Mouse (Mus musculus): ENCODE results near the gene Msh4. TPM values are rescaled to one million over a fixed set of nuclear protein-coding genes. Genes with fewer than 3 reads are reported as not detected.

Msh4 gene
- total and polyA plus RNA-seq, 3 experiments = 0.45 to 0.49 TPM; not detected in 1

GRCm38 (mm10) chr3:153825197-153825596, 80.7 kb downstream of the Msh4 start:
- DNase-seq (ENCODE audit: low spot score) = no peak
- H3K27me3 ChIP-seq (ENCODE audit: insufficient read depth, low read length) = no peaks in the 10 kb centered on the region
- H3K9me3 ChIP-seq (replicated peaks) = no peaks in the 10 kb centered on the region
- peaks cover 28% of the 10 kb centered on the region for H3K4me1 ChIP-seq (ENCODE audit: insufficient read depth, low read depth, low read length)
- no peaks in the 10 kb centered on the region for H3K36me3 ChIP-seq (replicated peaks)
- TF ChIP-seq GATA2 (IDR thresholded peaks at IDR 0.05; ENCODE audit: borderline replicate concordance, low read depth, low read length) (no peak), POLR2AphosphoS5 (IDR thresholded peaks at IDR 0.05; ENCODE audit: insufficient replicate concordance, low read depth, low read length) (no peak), GATA1 (IDR thresholded peaks at IDR 0.05; ENCODE audit: borderline replicate concordance, low read length) (no peak), TAL1 (conservative IDR thresholded peaks at IDR 0.05; ENCODE audit: low read depth, low read length) (no peak), CTCF (IDR thresholded peaks at IDR 0.05; ENCODE audit: low read depth, low read length) (no peak)
- no peak for ATAC-seq (ENCODE audit: extremely low read depth, insufficient number of reproducible peaks, low FRiP score, poor library complexity, severe bottlenecking)
- no peak overlapping the region for H3K4me3 ChIP-seq (ENCODE audit: low read depth, low read length)

GRCm38 (mm10) chr3:153823671-153824515, 82.0 kb downstream of the Msh4 start:
- Histone ChIP-seq H3K4me1 (ENCODE audit: insufficient read depth, low read depth, low read length) (peaks cover 35% of the 10 kb centered on the region), H3K36me3 (replicated peaks) (no peaks in the 10 kb centered on the region), H3K27me3 (ENCODE audit: insufficient read depth, low read length) (no peaks in the 10 kb centered on the region), H3K9me3 (replicated peaks) (no peaks in the 10 kb centered on the region), H3K4me3 (ENCODE audit: low read depth, low read length) (no peak overlapping the region)
- no peak for DNase-seq (ENCODE audit: low spot score)
- ATAC-seq (ENCODE audit: extremely low read depth, insufficient number of reproducible peaks, low FRiP score, poor library complexity, severe bottlenecking) = no peak
- no peak for TF ChIP-seq CTCF (IDR thresholded peaks at IDR 0.05; ENCODE audit: low read depth, low read length)
- no peak for TF ChIP-seq TAL1 (conservative IDR thresholded peaks at IDR 0.05; ENCODE audit: low read depth, low read length)
- no peak for TF ChIP-seq GATA1 (IDR thresholded peaks at IDR 0.05; ENCODE audit: borderline replicate concordance, low read length)
- TF ChIP-seq POLR2AphosphoS5 (IDR thresholded peaks at IDR 0.05; ENCODE audit: insufficient replicate concordance, low read depth, low read length) = no peak
- no peak for TF ChIP-seq GATA2 (IDR thresholded peaks at IDR 0.05; ENCODE audit: borderline replicate concordance, low read depth, low read length)

GRCm38 (mm10) chr3:153819438-153819837, 86.5 kb downstream of the Msh4 start:
- no peak for ATAC-seq (ENCODE audit: extremely low read depth, insufficient number of reproducible peaks, low FRiP score, poor library complexity, severe bottlenecking)
- H3K4me3 ChIP-seq (ENCODE audit: low read depth, low read length) = no peak overlapping the region

GRCm38 (mm10) chr3:153818723-153819122, 87.2 kb downstream of the Msh4 start:
- H3K27me3 ChIP-seq (ENCODE audit: insufficient read depth, low read length) = no peaks in the 10 kb centered on the region
- DNase-seq (ENCODE audit: low spot score) = peak; percentile 33
- no peaks in the 10 kb centered on the region for H3K36me3 ChIP-seq (replicated peaks)
- peaks cover 38% of the 10 kb centered on the region for H3K4me1 ChIP-seq (ENCODE audit: insufficient read depth, low read depth, low read length)
- no peak overlapping the region for H3K4me3 ChIP-seq (ENCODE audit: low read depth, low read length)
- TF ChIP-seq POLR2AphosphoS5 (IDR thresholded peaks at IDR 0.05; ENCODE audit: insufficient replicate concordance, low read depth, low read length) = no peak
- TF ChIP-seq GATA2 (IDR thresholded peaks at IDR 0.05; ENCODE audit: borderline replicate concordance, low read depth, low read length) = no peak
- TF ChIP-seq TAL1 (conservative IDR thresholded peaks at IDR 0.05; ENCODE audit: low read depth, low read length) = no peak
- TF ChIP-seq GATA1 (IDR thresholded peaks at IDR 0.05; ENCODE audit: borderline replicate concordance, low read length) = no peak
- TF ChIP-seq CTCF (IDR thresholded peaks at IDR 0.05; ENCODE audit: low read depth, low read length) = no peak
- peak; percentile 34; the same call in 1 of the 2 replicates for ATAC-seq (ENCODE audit: extremely low read depth, insufficient number of reproducible peaks, low FRiP score, poor library complexity, severe bottlenecking)
- H3K9me3 ChIP-seq (replicated peaks) = no peaks in the 10 kb centered on the region

More at GRCm38 (mm10) chr3:153819438-153819837, 86.5 kb downstream of the Msh4 start:
- Histone ChIP-seq H3K27me3 (ENCODE audit: insufficient read depth, low read length) (no peaks in the 10 kb centered on the region), H3K9me3 (replicated peaks) (no peaks in the 10 kb centered on the region), H3K36me3 (replicated peaks) (no peaks in the 10 kb centered on the region), H3K4me1 (ENCODE audit: insufficient read depth, low read depth, low read length) (peaks cover 40% of the 10 kb centered on the region)
- no peak for TF ChIP-seq POLR2AphosphoS5 (IDR thresholded peaks at IDR 0.05; ENCODE audit: insufficient replicate concordance, low read depth, low read length)
- no peak for TF ChIP-seq GATA1 (IDR thresholded peaks at IDR 0.05; ENCODE audit: borderline replicate concordance, low read length)
- TF ChIP-seq GATA2 (IDR thresholded peaks at IDR 0.05; ENCODE audit: borderline replicate concordance, low read depth, low read length) = no peak
- TF ChIP-seq CTCF (IDR thresholded peaks at IDR 0.05; ENCODE audit: low read depth, low read length) = no peak
- no peak for TF ChIP-seq TAL1 (conservative IDR thresholded peaks at IDR 0.05; ENCODE audit: low read depth, low read length)
- DNase-seq (ENCODE audit: low spot score) = no peak

GRCm38 (mm10) chr3:153817376-153817890, 88.5 kb downstream of the Msh4 start:
- ATAC-seq (ENCODE audit: extremely low read depth, insufficient number of reproducible peaks, low FRiP score, poor library complexity, severe bottlenecking) (no peak), DNase-seq (ENCODE audit: low spot score) (no peak)
- H3K4me3 ChIP-seq (ENCODE audit: low read depth, low read length) = no peak overlapping the region
- peaks cover 34% of the 10 kb centered on the region for H3K4me1 ChIP-seq (ENCODE audit: insufficient read depth, low read depth, low read length)
- TF ChIP-seq TAL1 (conservative IDR thresholded peaks at IDR 0.05; ENCODE audit: low read depth, low read length) (no peak), POLR2AphosphoS5 (IDR thresholded peaks at IDR 0.05; ENCODE audit: insufficient replicate concordance, low read depth, low read length) (no peak), GATA1 (IDR thresholded peaks at IDR 0.05; ENCODE audit: borderline replicate concordance, low read length) (no peak), CTCF (IDR thresholded peaks at IDR 0.05; ENCODE audit: low read depth, low read length) (no peak), GATA2 (IDR thresholded peaks at IDR 0.05; ENCODE audit: borderline replicate concordance, low read depth, low read length) (no peak)
- H3K27me3 ChIP-seq (ENCODE audit: insufficient read depth, low read length) = no peaks in the 10 kb centered on the region
- no peaks in the 10 kb centered on the region for H3K9me3 ChIP-seq (replicated peaks)
- H3K36me3 ChIP-seq (replicated peaks) = no peaks in the 10 kb centered on the region

GRCm38 (mm10) chr3:153814026-153814425, 91.9 kb downstream of the Msh4 start:
- Histone ChIP-seq H3K4me1 (ENCODE audit: insufficient read depth, low read depth, low read length) (peaks cover 22% of the 10 kb centered on the region), H3K36me3 (replicated peaks) (no peaks in the 10 kb centered on the region), H3K4me3 (ENCODE audit: low read depth, low read length) (no peak overlapping the region), H3K9me3 (replicated peaks) (no peaks in the 10 kb centered on the region), H3K27me3 (ENCODE audit: insufficient read depth, low read length) (no peaks in the 10 kb centered on the region)
- no peak for TF ChIP-seq POLR2AphosphoS5 (IDR thresholded peaks at IDR 0.05; ENCODE audit: insufficient replicate concordance, low read depth, low read length)
- TF ChIP-seq GATA1 (IDR thresholded peaks at IDR 0.05; ENCODE audit: borderline replicate concordance, low read length) = no peak
- no peak for TF ChIP-seq CTCF (IDR thresholded peaks at IDR 0.05; ENCODE audit: low read depth, low read length)
- TF ChIP-seq GATA2 (IDR thresholded peaks at IDR 0.05; ENCODE audit: borderline replicate concordance, low read depth, low read length) = no peak
- TF ChIP-seq TAL1 (conservative IDR thresholded peaks at IDR 0.05; ENCODE audit: low read depth, low read length) = no peak
- DNase-seq (ENCODE audit: low spot score) (no peak), ATAC-seq (ENCODE audit: extremely low read depth, insufficient number of reproducible peaks, low FRiP score, poor library complexity, severe bottlenecking) (no peak)
